Mouse (Mus musculus): Measurements from ENCODE around the gene Ralgps1. TPM values are rescaled to one million over a fixed set of nuclear protein-coding genes. Genes with fewer than 3 reads are reported as not detected.
"Not testable (repeated sequence)": the region's sequence is repeated elsewhere in the genome, so short reads cannot be mapped to it uniquely, and the experiment has no call there.

Ralgps1 gene
- total RNA-seq, 4 experiments from 2014 or later = 57.9 to 79.2 (median 69.1) TPM

- DNase-seq (ENCODE audit: low spot score in 2 of 2) = peak; percentile 65 to 68
Observed at GRCm38 (mm10) chr2:33215700-33216509, 155.4 kb downstream of the Ralgps1 start, which contains the start of gene Angptl2. TSS of gene Angptl2 (plus strand) at chr2:33216069.

- no peak for DNase-seq (ENCODE audit: low spot score in 2 of 2)
Observed at GRCm38 (mm10) chr2:33215177-33215699, 156.0 kb downstream of the Ralgps1 start.

- not testable (repeated sequence) for DNase-seq (ENCODE audit: low spot score in 2 of 2)
Observed at GRCm38 (mm10) chr2:33211263-33211662, 160.0 kb downstream of the Ralgps1 start.

GRCm38 (mm10) chr2:33210841-33211240 lies 160.4 kb downstream of the Ralgps1 start:
- no peak for DNase-seq (ENCODE audit: low spot score in 2 of 2)

GRCm38 (mm10) chr2:33208134-33208533 lies 163.2 kb downstream of the Ralgps1 start:
- no peak for DNase-seq (ENCODE audit: low spot score in 2 of 2)

GRCm38 (mm10) chr2:33207069-33207468 lies 164.2 kb downstream of the Ralgps1 start:
- DNase-seq (ENCODE audit: low spot score in 2 of 2) = no peak

- DNase-seq (ENCODE audit: low spot score in 2 of 2) = no peak
Observed at GRCm38 (mm10) chr2:33205939-33206525, 165.3 kb downstream of the Ralgps1 start.

GRCm38 (mm10) chr2:33204980-33205379 lies 166.3 kb downstream of the Ralgps1 start:
- no peak for DNase-seq (ENCODE audit: low spot score in 2 of 2)

GRCm38 (mm10) chr2:33203284-33203683 lies 168.0 kb downstream of the Ralgps1 start:
- DNase-seq (ENCODE audit: low spot score in 2 of 2) = no peak

GRCm38 (mm10) chr2:33200368-33201068 lies 170.8 kb downstream of the Ralgps1 start:
- no peak for DNase-seq (ENCODE audit: low spot score in 2 of 2)

- DNase-seq (ENCODE audit: low spot score in 2 of 2) = no peak
Observed at GRCm38 (mm10) chr2:33189976-33190375, 181.3 kb downstream of the Ralgps1 start.

GRCm38 (mm10) chr2:33188925-33189670 lies 182.2 kb downstream of the Ralgps1 start:
- no peak for DNase-seq (ENCODE audit: low spot score in 2 of 2)

- DNase-seq (ENCODE audit: low spot score in 2 of 2) = no peak
Observed at GRCm38 (mm10) chr2:33187874-33188273, 183.4 kb downstream of the Ralgps1 start.

GRCm38 (mm10) chr2:33186505-33186904 lies 184.8 kb downstream of the Ralgps1 start:
- no peak for DNase-seq (ENCODE audit: low spot score in 2 of 2)

- DNase-seq (ENCODE audit: low spot score in 2 of 2) = no peak
Observed at GRCm38 (mm10) chr2:33185258-33185657, 186.0 kb downstream of the Ralgps1 start.

- DNase-seq (ENCODE audit: low spot score in 2 of 2) = no peak
Observed at GRCm38 (mm10) chr2:33184641-33185040, 186.6 kb downstream of the Ralgps1 start.

- DNase-seq (ENCODE audit: low spot score in 2 of 2) = no peak
Observed at GRCm38 (mm10) chr2:33183321-33183720, 188.0 kb downstream of the Ralgps1 start.

GRCm38 (mm10) chr2:33179930-33180630 lies 191.2 kb downstream of the Ralgps1 start:
- no peak for DNase-seq (ENCODE audit: low spot score in 2 of 2)

GRCm38 (mm10) chr2:33179171-33179929 lies 191.9 kb downstream of the Ralgps1 start:
- DNase-seq (ENCODE audit: low spot score in 2 of 2) = no peak
